Mouse (Mus musculus): Measurements from ENCODE around the gene Emc10.

- no peak for TF ChIP-seq CTCF (IDR thresholded peaks at IDR 0.05; ENCODE audit: extremely low read depth, insufficient read depth, insufficient read length, insufficient replicate concordance)
- TF ChIP-seq POLR2A (IDR thresholded peaks at IDR 0.05; ENCODE audit: low read depth, low read length), result no peak
Observed at GRCm38 (mm10) chr7:44475046-44475614, 21.2 kb downstream of the Emc10 start.

Measured in spleen, adult 2 months (tissue).